Mouse (Mus musculus): ENCODE measurements around the gene Vmp1.

- TF ChIP-seq CTCF (IDR thresholded peaks at IDR 0.05; ENCODE audit: borderline replicate concordance, extremely low read depth, insufficient read depth, insufficient read length) (no peak), POLR2A (IDR thresholded peaks at IDR 0.05; ENCODE audit: borderline replicate concordance, extremely low read depth, insufficient read depth, insufficient read length, poor library complexity, severe bottlenecking) (no peak)
Observed at GRCm38 (mm10) chr11:86586868-86587792, 96.5 kb downstream of the Vmp1 start.

Measured in brain, embryonic 14.5 days (tissue).